Mouse (Mus musculus) liver, adult 2 months (tissue): Measurements from ENCODE around the gene Glo1. TPM values are rescaled to one million over a fixed set of nuclear protein-coding genes. Genes with fewer than 3 reads are reported as not detected.

Experiments used
- DNase-seq: peaks from one replicate; pipeline ENCODE4 v3.0.0-alpha.2; 2011; ENCODE audit warnings: low read depth, low spot score; ENCODE audit errors: extremely low read depth
- H3K27ac ChIP-seq: fragments of 200-500 bp; replicated peaks from 2 replicates; pipeline ENCODE4 v1.5.1; 2012; ENCODE audit warnings: low read depth, mild to moderate bottlenecking, control low read depth, inconsistent platforms, low read length; ENCODE audit not compliant: insufficient read depth
- H3K27me3 ChIP-seq: fragments of 200-500 bp; 2 replicates; pipeline ENCODE4 v1.6.1; 2012; ENCODE audit warnings: mild to moderate bottlenecking, moderate library complexity, low read length, inconsistent platforms; ENCODE audit not compliant: control insufficient read depth, insufficient read depth
- H3K36me3 ChIP-seq: fragments of 200-500 bp; 2 replicates; pipeline ENCODE4 v1.6.1; 2012; ENCODE audit warnings: low read length, inconsistent platforms; ENCODE audit not compliant: control insufficient read depth, insufficient read depth
- H3K4me1 ChIP-seq: fragments of 200-500 bp; 2 replicates; pipeline ENCODE4 v1.6.1; 2011; ENCODE audit warnings: low read length; ENCODE audit not compliant: control insufficient read depth, insufficient read depth
- H3K4me3 ChIP-seq: fragments of 200-500 bp; 2 replicates; pipeline ENCODE4 v1.5.1; 2011; ENCODE audit warnings: low read depth, mild to moderate bottlenecking, control low read depth, low read length, moderate library complexity; ENCODE audit not compliant: insufficient read depth
- H3K79me2 ChIP-seq: fragments of 200-500 bp; 2 replicates; pipeline ENCODE4 v1.6.1; 2012; ENCODE audit warnings: inconsistent platforms, mild to moderate bottlenecking, low read length, moderate library complexity; ENCODE audit not compliant: control insufficient read depth, insufficient read depth
- H3K9ac ChIP-seq: fragments of 200-500 bp; 2 replicates; pipeline ENCODE4 v1.6.1; 2012; ENCODE audit warnings: low read depth, mild to moderate bottlenecking, control low read depth, inconsistent platforms, low read length
- CTCF ChIP-seq: fragments of 200-500 bp; IDR thresholded peaks from 2 replicates; pipeline ENCODE4 v1.5.1; 2011; ENCODE audit warnings: low read depth, low read length, control low read depth
- POLR2A ChIP-seq: fragments of 200-500 bp; IDR thresholded peaks from 2 replicates; pipeline ENCODE4 v1.6.1; 2011; ENCODE audit warnings: low read length, control low read depth; ENCODE audit not compliant: insufficient read depth; ENCODE audit errors: extremely low read depth
- WGBS: fragments of 180-500 bp; shearing (Covaris S2); methylation state at CpG from one replicate; pipeline ENCODE4 v1.1.7; 2018; 5-methylcytosine and 5-hydroxymethylcytosine counted together
- polyA plus RNA-seq: library from polyadenylated mRNA; depleted of rRNA; stranded (reverse); fragments of >200 nt; gene quantifications from 2 replicates; pipeline ENCODE4 v1.2.3, GENCODE M21; 2012
- total RNA-seq: library from RNA; depleted of rRNA; stranded (reverse); fragments of >200 nt; gene quantifications from 2 replicates; pipeline ENCODE4 v1.2.3, GENCODE M21; 2014

Glo1 gene
- total and polyA plus RNA-seq, 2 experiments, result 239 to 384 TPM

- TF ChIP-seq CTCF (no peak), POLR2A (no peak)
- WGBS, result 39% methylated on average over 8 of the region's 8 CpGs
- H3K4me1 ChIP-seq, result peaks cover 12% of the 10 kb centered on the region
Measured at GRCm38 (mm10) chr17:30662131-30662530, 35.5 kb upstream of the Glo1 start.

GRCm38 (mm10) chr17:30658152-30658544 lies 31.5 kb upstream of the Glo1 start:
- Histone ChIP-seq H3K9ac (peak overlapping the region; percentile 43; the same call in 1 of the 2 replicates), H3K4me3 (peak overlapping the region; percentile 44), H3K79me2 (no peaks in the 10 kb centered on the region), H3K4me1 (peaks cover 12% of the 10 kb centered on the region), H3K36me3 (no peaks in the 10 kb centered on the region), H3K27me3 (no peaks in the 10 kb centered on the region), H3K27ac (peak overlapping the region; percentile 70)
- 10% methylated on average over 13 of the region's 13 CpGs for WGBS
- no peak for TF ChIP-seq POLR2A
- TF ChIP-seq CTCF, result no peak
- peak; percentile 77 for DNase-seq

More at GRCm38 (mm10) chr17:30662131-30662530, 35.5 kb upstream of the Glo1 start:
- H3K9ac ChIP-seq, result no peak overlapping the region
- H3K4me3 ChIP-seq, result no peak overlapping the region
- peak overlapping the region; percentile 45 for H3K27ac ChIP-seq
- H3K79me2 ChIP-seq, result no peaks in the 10 kb centered on the region
- peak; percentile 91 for DNase-seq
- no peaks in the 10 kb centered on the region for H3K36me3 ChIP-seq
- H3K27me3 ChIP-seq, result no peaks in the 10 kb centered on the region

GRCm38 (mm10) chr17:30657530-30658151 lies 31.0 kb upstream of the Glo1 start:
- DNase-seq, result peak; percentile 98
- H3K4me3 ChIP-seq, result peak overlapping the region; percentile 44
- TF ChIP-seq CTCF (no peak), POLR2A (no peak)
- peak overlapping the region; percentile 70 for H3K27ac ChIP-seq
- H3K79me2 ChIP-seq, result no peaks in the 10 kb centered on the region
- H3K4me1 ChIP-seq, result peaks cover 8% of the 10 kb centered on the region
- WGBS, result 22% methylated on average over 8 of the region's 8 CpGs
- no peaks in the 10 kb centered on the region for H3K27me3 ChIP-seq
- H3K36me3 ChIP-seq, result no peaks in the 10 kb centered on the region
- H3K9ac ChIP-seq, result peak overlapping the region; percentile 43; the same call in 1 of the 2 replicates

GRCm38 (mm10) chr17:30653010-30653409 lies 26.3 kb upstream of the Glo1 start:
- 97% methylated on average over 6 of the region's 6 CpGs for WGBS
- TF ChIP-seq POLR2A (no peak), CTCF (peak; percentile 53; the same call in 1 of the 2 replicates)
- Histone ChIP-seq H3K36me3 (no peaks in the 10 kb centered on the region), H3K79me2 (no peaks in the 10 kb centered on the region), H3K9ac (no peak overlapping the region), H3K4me3 (no peak overlapping the region), H3K27me3 (no peaks in the 10 kb centered on the region), H3K4me1 (peaks cover 2% of the 10 kb centered on the region), H3K27ac (no peak overlapping the region)
- DNase-seq, result no peak

- Histone ChIP-seq H3K4me3 (no peak overlapping the region), H3K36me3 (no peaks in the 10 kb centered on the region), H3K27ac (no peak overlapping the region), H3K4me1 (no peaks in the 10 kb centered on the region), H3K79me2 (no peaks in the 10 kb centered on the region), H3K9ac (no peak overlapping the region), H3K27me3 (no peaks in the 10 kb centered on the region)
- 96% methylated on average over 3 of the region's 3 CpGs for WGBS
- no peak for DNase-seq
- TF ChIP-seq CTCF (peak; percentile 30; the same call in 1 of the 2 replicates), POLR2A (no peak)
Measured at GRCm38 (mm10) chr17:30648770-30649169, 22.1 kb upstream of the Glo1 start.

GRCm38 (mm10) chr17:30640896-30641295 lies 14.2 kb upstream of the Glo1 start:
- no peak overlapping the region for H3K4me3 ChIP-seq
- TF ChIP-seq CTCF (no peak), POLR2A (no peak)
- H3K4me1 ChIP-seq, result peaks cover 25% of the 10 kb centered on the region
- H3K36me3 ChIP-seq, result no peaks in the 10 kb centered on the region
- peak; percentile 98 for DNase-seq
- WGBS, result 33% methylated on average over 5 of the region's 5 CpGs
- no peaks in the 10 kb centered on the region for H3K79me2 ChIP-seq
- no peak overlapping the region for H3K9ac ChIP-seq
- no peaks in the 10 kb centered on the region for H3K27me3 ChIP-seq
- H3K27ac ChIP-seq, result peak overlapping the region; percentile 79
